Mouse (Mus musculus) lung, adult 2 months (tissue): ENCODE data around the gene Ltbr.

Source experiments
- CTCF ChIP-seq: fragments of 200-500 bp; IDR thresholded peaks from 2 replicates; pipeline ENCODE4 v1.5.1; 2011; ENCODE audit warnings: mild to moderate bottlenecking, low read length, control low read depth; ENCODE audit not compliant: insufficient read depth
- POLR2A ChIP-seq: fragments of 200-500 bp; IDR thresholded peaks from 2 replicates; pipeline ENCODE4 v1.6.1; 2011; ENCODE audit warnings: low read depth, mild to moderate bottlenecking, control low read depth, low read length, borderline replicate concordance; ENCODE audit errors: extremely low read depth

DNA sequence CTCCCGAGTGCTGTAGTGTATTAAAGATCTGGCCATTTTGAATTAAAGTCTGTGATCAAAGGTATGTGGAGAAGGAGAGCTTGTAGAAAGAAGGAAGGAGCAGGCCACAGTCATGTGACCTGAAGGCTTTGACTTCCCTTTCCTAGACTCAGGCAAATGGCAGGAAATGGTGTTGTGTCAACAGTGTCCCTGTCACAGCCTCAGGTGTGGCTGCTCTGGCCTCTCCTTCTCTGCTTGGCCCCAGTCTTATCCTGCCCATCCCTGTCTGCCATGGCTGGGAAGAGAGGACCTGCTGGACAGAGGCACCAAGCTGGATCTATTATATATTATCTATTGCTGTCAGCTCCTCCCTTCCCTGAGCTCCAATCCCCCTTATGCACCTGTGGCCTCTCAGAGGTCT lies 31.9 kb upstream of the Ltbr start:
- TF ChIP-seq CTCF (no peak), POLR2A (no peak)
